Mouse (Mus musculus): ENCODE results near the gene Slc4a4. TPM values are rescaled to one million over a fixed set of nuclear protein-coding genes. Genes with fewer than 3 reads are reported as not detected.
A peak's percentile ranks its signal among the peaks of the same experiment; 100 is the strongest.

Slc4a4 gene
- polyA plus RNA-seq, 1 experiment from 2014 or later: 4.8 TPM

GRCm38 (mm10) chr5:89218709-89219108 is 332.1 kb downstream of the Slc4a4 start:
- H3K9ac ChIP-seq (replicated peaks; ENCODE audit: low read length): no peak overlapping the region
- no peak overlapping the region for H3K4me3 ChIP-seq (replicated peaks; ENCODE audit: low read depth, low read length)
- ATAC-seq (ENCODE audit: low FRiP score, low TSS enrichment) (no peak), DNase-seq (no peak)
- H3K27me3 ChIP-seq (ENCODE audit: control insufficient read depth, insufficient read depth, low read length): no peaks in the 10 kb centered on the region
- H3K36me3 ChIP-seq (ENCODE audit: control insufficient read depth, insufficient read depth, low read length): no peaks in the 10 kb centered on the region
- 81% methylated on average over 6 of the region's 6 CpGs for WGBS
- no peaks in the 10 kb centered on the region for H3K4me1 ChIP-seq (ENCODE audit: control insufficient read depth, insufficient read depth, low read length)
- H3K27ac ChIP-seq (replicated peaks; ENCODE audit: low read depth, low read length): no peak overlapping the region
- H3K9me3 ChIP-seq (ENCODE audit: control insufficient read depth, low read length): no peaks in the 10 kb centered on the region
- no peak overlapping the region for H3K4me2 ChIP-seq (ENCODE audit: low read length)

GRCm38 (mm10) chr5:89221658-89222057 is 335.0 kb downstream of the Slc4a4 start:
- H3K4me3 ChIP-seq (replicated peaks; ENCODE audit: low read depth, low read length): no peak overlapping the region
- no peaks in the 10 kb centered on the region for H3K9me3 ChIP-seq (ENCODE audit: control insufficient read depth, low read length)
- ATAC-seq (ENCODE audit: low FRiP score, low TSS enrichment) (peak; percentile 73; the same call in 1 of the 2 replicates), DNase-seq (peak; percentile 72)
- no peak overlapping the region for H3K4me2 ChIP-seq (ENCODE audit: low read length)
- no peaks in the 10 kb centered on the region for H3K4me1 ChIP-seq (ENCODE audit: control insufficient read depth, insufficient read depth, low read length)
- no peaks in the 10 kb centered on the region for H3K36me3 ChIP-seq (ENCODE audit: control insufficient read depth, insufficient read depth, low read length)
- no peak overlapping the region for H3K9ac ChIP-seq (replicated peaks; ENCODE audit: low read length)
- no peak overlapping the region for H3K27ac ChIP-seq (replicated peaks; ENCODE audit: low read depth, low read length)
- H3K27me3 ChIP-seq (ENCODE audit: control insufficient read depth, insufficient read depth, low read length): no peaks in the 10 kb centered on the region
- 42% methylated on average over 1 of the region's 1 CpGs for WGBS

- Histone ChIP-seq H3K4me2 (ENCODE audit: low read length) (no peak overlapping the region), H3K9ac (replicated peaks; ENCODE audit: low read length) (no peak overlapping the region), H3K4me1 (ENCODE audit: control insufficient read depth, insufficient read depth, low read length) (no peaks in the 10 kb centered on the region), H3K36me3 (ENCODE audit: control insufficient read depth, insufficient read depth, low read length) (no peaks in the 10 kb centered on the region), H3K9me3 (ENCODE audit: control insufficient read depth, low read length) (no peaks in the 10 kb centered on the region), H3K27ac (replicated peaks; ENCODE audit: low read depth, low read length) (no peak overlapping the region), H3K4me3 (replicated peaks; ENCODE audit: low read depth, low read length) (no peak overlapping the region), H3K27me3 (ENCODE audit: control insufficient read depth, insufficient read depth, low read length) (no peaks in the 10 kb centered on the region)
- DNase-seq (no peak), ATAC-seq (ENCODE audit: low FRiP score, low TSS enrichment) (no peak)
- 79% methylated on average over 10 of the region's 10 CpGs for WGBS
Measured at GRCm38 (mm10) chr5:89223061-89223740, 336.6 kb downstream of the Slc4a4 start.

DNA sequence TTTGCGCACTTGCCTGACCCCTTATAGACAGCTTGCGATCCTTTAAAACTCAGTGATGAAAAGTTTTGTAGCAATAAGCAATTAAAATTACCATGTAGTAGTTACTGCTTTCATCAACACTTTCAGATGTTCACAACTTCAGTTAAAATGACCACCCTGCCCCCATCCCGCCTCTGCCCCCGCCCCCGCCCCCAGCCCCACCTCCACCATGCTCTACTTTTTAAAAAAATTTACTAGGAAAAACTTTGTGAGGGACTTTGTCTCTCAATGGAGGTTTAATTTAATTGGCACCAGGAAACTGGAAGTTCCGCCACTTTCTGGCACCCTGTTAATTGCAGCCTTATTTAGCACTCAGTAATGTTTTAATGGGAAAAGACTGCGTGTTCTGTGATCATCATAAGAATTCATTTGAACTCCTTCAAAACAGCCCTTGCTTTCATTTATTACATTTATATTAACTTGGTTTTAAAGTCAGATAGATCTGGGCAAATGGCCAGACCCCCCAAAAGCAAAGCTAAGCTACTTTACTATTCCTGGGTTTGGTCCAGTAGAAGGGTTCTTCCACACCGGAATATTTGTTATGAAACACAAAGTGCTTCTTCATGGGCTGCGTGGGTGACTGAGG is 337.2 kb downstream of the Slc4a4 start:
- ATAC-seq (ENCODE audit: low FRiP score, low TSS enrichment) (no peak), DNase-seq (peak; percentile 36)
- Histone ChIP-seq H3K36me3 (ENCODE audit: control insufficient read depth, insufficient read depth, low read length) (no peaks in the 10 kb centered on the region), H3K27ac (replicated peaks; ENCODE audit: low read depth, low read length) (no peak overlapping the region), H3K27me3 (ENCODE audit: control insufficient read depth, insufficient read depth, low read length) (no peaks in the 10 kb centered on the region), H3K4me2 (ENCODE audit: low read length) (no peak overlapping the region), H3K9ac (replicated peaks; ENCODE audit: low read length) (no peak overlapping the region), H3K4me1 (ENCODE audit: control insufficient read depth, insufficient read depth, low read length) (no peaks in the 10 kb centered on the region), H3K4me3 (replicated peaks; ENCODE audit: low read depth, low read length) (no peak overlapping the region), H3K9me3 (ENCODE audit: control insufficient read depth, low read length) (no peaks in the 10 kb centered on the region)
- 83% methylated on average over 9 of the region's 9 CpGs for WGBS

DNA sequence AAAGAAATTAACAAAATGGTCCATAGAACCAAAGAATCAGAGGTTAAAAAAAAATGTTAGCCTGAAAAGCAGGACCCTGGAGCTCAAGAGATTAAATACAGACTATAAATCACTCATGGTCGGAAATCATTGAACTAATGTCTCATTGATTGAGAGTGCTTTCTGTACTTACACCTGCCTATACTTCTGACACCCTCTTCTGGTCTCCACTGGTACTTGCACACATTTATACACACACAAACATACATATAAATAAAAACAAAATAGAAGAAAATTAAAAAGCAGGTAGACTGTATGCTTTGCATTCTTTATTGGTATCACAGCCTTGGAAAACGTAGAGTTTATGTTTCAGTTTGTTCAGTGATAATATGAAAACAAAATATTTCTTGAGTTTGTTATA is 341.3 kb downstream of the Slc4a4 start:
- no peak overlapping the region for H3K27ac ChIP-seq (replicated peaks; ENCODE audit: low read depth, low read length)
- H3K4me3 ChIP-seq (replicated peaks; ENCODE audit: low read depth, low read length): no peak overlapping the region
- no peaks in the 10 kb centered on the region for H3K36me3 ChIP-seq (ENCODE audit: control insufficient read depth, insufficient read depth, low read length)

GRCm38 (mm10) chr5:89229606-89230005 is 343.0 kb downstream of the Slc4a4 start:
- H3K27me3 ChIP-seq (ENCODE audit: control insufficient read depth, insufficient read depth, low read length): no peaks in the 10 kb centered on the region
- H3K36me3 ChIP-seq (ENCODE audit: control insufficient read depth, insufficient read depth, low read length): no peaks in the 10 kb centered on the region
- no peak overlapping the region for H3K4me2 ChIP-seq (ENCODE audit: low read length)
- H3K9ac ChIP-seq (replicated peaks; ENCODE audit: low read length): no peak overlapping the region
- no peaks in the 10 kb centered on the region for H3K4me1 ChIP-seq (ENCODE audit: control insufficient read depth, insufficient read depth, low read length)
- H3K4me3 ChIP-seq (replicated peaks; ENCODE audit: low read depth, low read length): no peak overlapping the region
- H3K27ac ChIP-seq (replicated peaks; ENCODE audit: low read depth, low read length): no peak overlapping the region
- 84% methylated on average over 5 of the region's 5 CpGs for WGBS
- no peaks in the 10 kb centered on the region for H3K9me3 ChIP-seq (ENCODE audit: control insufficient read depth, low read length)
- ATAC-seq (ENCODE audit: low FRiP score, low TSS enrichment): no peak
- no peak for DNase-seq

More for the DNA sequence above, 341.3 kb downstream of the Slc4a4 start:
- H3K4me1 ChIP-seq (ENCODE audit: control insufficient read depth, insufficient read depth, low read length): no peaks in the 10 kb centered on the region
- H3K9ac ChIP-seq (replicated peaks; ENCODE audit: low read length): no peak overlapping the region
- ATAC-seq (ENCODE audit: low FRiP score, low TSS enrichment) (no peak), DNase-seq (no peak)
- H3K9me3 ChIP-seq (ENCODE audit: control insufficient read depth, low read length): no peaks in the 10 kb centered on the region
- no peak overlapping the region for H3K4me2 ChIP-seq (ENCODE audit: low read length)
- H3K27me3 ChIP-seq (ENCODE audit: control insufficient read depth, insufficient read depth, low read length): no peaks in the 10 kb centered on the region
- WGBS: 86% methylated on average over 2 of the region's 2 CpGs

DNA sequence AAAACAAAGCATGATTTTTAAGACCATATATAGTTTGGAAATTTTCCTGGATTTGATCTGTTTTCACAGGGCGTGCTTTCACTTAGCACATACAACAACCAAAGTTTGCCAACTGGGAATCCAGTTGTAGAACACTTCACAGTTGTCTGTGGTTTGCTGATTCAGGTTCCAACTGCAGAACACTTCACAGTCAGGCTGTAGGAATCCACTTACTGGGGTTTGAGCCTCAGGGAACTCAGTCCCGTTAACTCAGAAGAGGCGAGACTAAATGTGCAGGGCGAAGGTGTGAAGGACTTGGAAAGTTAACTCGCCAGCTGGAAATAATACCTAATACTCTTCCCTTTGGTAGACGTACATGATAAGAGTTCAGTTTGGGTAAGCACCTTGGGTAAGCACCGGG is 345.7 kb downstream of the Slc4a4 start:
- no peaks in the 10 kb centered on the region for H3K9me3 ChIP-seq (ENCODE audit: control insufficient read depth, low read length)
- no peak overlapping the region for H3K4me3 ChIP-seq (replicated peaks; ENCODE audit: low read depth, low read length)
- H3K4me1 ChIP-seq (ENCODE audit: control insufficient read depth, insufficient read depth, low read length): no peaks in the 10 kb centered on the region
- DNase-seq (no peak), ATAC-seq (ENCODE audit: low FRiP score, low TSS enrichment) (no peak)
- no peaks in the 10 kb centered on the region for H3K27me3 ChIP-seq (ENCODE audit: control insufficient read depth, insufficient read depth, low read length)
- H3K9ac ChIP-seq (replicated peaks; ENCODE audit: low read length): no peak overlapping the region
- H3K4me2 ChIP-seq (ENCODE audit: low read length): no peak overlapping the region
- H3K36me3 ChIP-seq (ENCODE audit: control insufficient read depth, insufficient read depth, low read length): no peaks in the 10 kb centered on the region
- H3K27ac ChIP-seq (replicated peaks; ENCODE audit: low read depth, low read length): no peak overlapping the region
- 93% methylated on average over 7 of the region's 7 CpGs for WGBS

DNA sequence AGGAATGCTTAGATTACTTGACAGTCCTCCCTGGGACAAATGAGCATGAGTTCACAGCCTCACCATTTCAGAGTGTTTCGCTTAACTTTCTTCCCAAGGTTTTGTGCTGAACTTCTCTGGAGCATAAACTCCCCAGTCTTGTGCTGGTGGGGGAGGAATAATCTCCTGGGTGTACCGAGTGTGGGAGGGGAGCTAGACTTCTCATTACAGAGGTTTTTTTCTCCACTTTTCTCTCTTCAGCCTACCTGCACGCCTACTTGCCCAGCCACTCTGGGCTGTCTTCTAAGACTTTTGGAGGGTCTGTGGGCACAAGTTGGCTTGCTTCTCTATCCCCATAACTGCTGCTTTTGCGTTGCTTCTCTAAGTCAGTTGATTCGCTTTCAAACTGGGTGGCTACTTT is 365.2 kb downstream of the Slc4a4 start:
- Histone ChIP-seq H3K27ac (replicated peaks; ENCODE audit: low read depth, low read length) (no peak overlapping the region), H3K27me3 (ENCODE audit: control insufficient read depth, insufficient read depth, low read length) (no peaks in the 10 kb centered on the region), H3K4me3 (replicated peaks; ENCODE audit: low read depth, low read length) (no peak overlapping the region), H3K4me1 (ENCODE audit: control insufficient read depth, insufficient read depth, low read length) (no peaks in the 10 kb centered on the region), H3K4me2 (ENCODE audit: low read length) (no peak overlapping the region), H3K36me3 (ENCODE audit: control insufficient read depth, insufficient read depth, low read length) (no peaks in the 10 kb centered on the region), H3K9ac (replicated peaks; ENCODE audit: low read length) (no peak overlapping the region), H3K9me3 (ENCODE audit: control insufficient read depth, low read length) (no peaks in the 10 kb centered on the region)
- ATAC-seq (ENCODE audit: low FRiP score, low TSS enrichment): no peak
- 83% methylated on average over 5 of the region's 5 CpGs for WGBS
- no peak for DNase-seq
